Mouse (Mus musculus): Measurements from ENCODE around the gene Prr5. TPM values are rescaled to one million over a fixed set of nuclear protein-coding genes. Genes with fewer than 3 reads are reported as not detected.

Prr5 gene
- polyA plus RNA-seq, 1 experiment = 8.1 TPM

DNA sequence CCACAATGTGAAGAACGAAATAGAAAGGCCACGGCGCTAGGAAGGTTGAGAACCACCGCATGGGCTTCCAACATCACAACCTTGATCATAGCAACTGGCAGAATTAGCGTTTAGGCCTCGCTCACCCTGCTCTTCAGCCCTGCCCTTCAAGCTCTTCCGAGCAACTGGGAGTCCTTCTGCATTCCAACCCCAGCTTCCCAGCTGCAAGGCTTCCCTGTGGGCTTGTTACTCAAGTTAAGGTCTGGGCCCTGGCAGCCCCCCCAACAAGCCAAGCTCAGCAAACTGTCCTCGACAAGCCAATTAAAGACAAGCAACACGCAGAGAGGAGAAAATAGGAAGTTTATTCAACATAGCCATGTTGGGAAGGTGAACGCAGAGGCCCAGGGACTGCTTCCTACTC is 14.4 kb upstream of the Prr5 start:
- peak overlapping the region; percentile 9 for H3K4me3 ChIP-seq
- H3K79me2 ChIP-seq (ENCODE audit: control insufficient read depth, insufficient read depth) = no peaks in the 10 kb centered on the region
- H3K27me3 ChIP-seq (ENCODE audit: control insufficient read depth, insufficient read depth, insufficient read length) = no peaks in the 10 kb centered on the region
- H3ac ChIP-seq (ENCODE audit: control insufficient read depth, insufficient read length) = no peak overlapping the region
- TF ChIP-seq USF1 (IDR thresholded peaks at IDR 0.05; ENCODE audit: low read depth) (no peak), POLR2AphosphoS2 (IDR thresholded peaks at IDR 0.05; ENCODE audit: insufficient read length, low read depth) (no peak), CEBPB (IDR thresholded peaks at IDR 0.05; ENCODE audit: insufficient read depth, poor library complexity, severe bottlenecking) (no peak), SRF (IDR thresholded peaks at IDR 0.05; ENCODE audit: control insufficient read depth, insufficient read length, low read depth) (no peak), MAX (IDR thresholded peaks at IDR 0.05; ENCODE audit: low read depth) (no peak), TCF12 (IDR thresholded peaks at IDR 0.05; ENCODE audit: insufficient read depth, poor library complexity, severe bottlenecking) (no peak), MYOG (IDR thresholded peaks at IDR 0.05; ENCODE audit: control insufficient read depth in 1 of 3, insufficient read depth in 1 of 3, insufficient read length in 2 of 3, low read depth in 2 of 3) (no peak), POLR2A (IDR thresholded peaks at IDR 0.05; ENCODE audit: insufficient read length, low read depth) (no peak), TCF3 (IDR thresholded peaks at IDR 0.05; ENCODE audit: insufficient read length, low read depth) (no peak), MYOD1 (IDR thresholded peaks at IDR 0.05; ENCODE audit: control insufficient read depth in 1 of 3, insufficient read length in 2 of 3, low read depth in 2 of 3) (no peak), E2F4 (IDR thresholded peaks at IDR 0.05; ENCODE audit: insufficient read depth) (no peak)
- H3K4me2 ChIP-seq (ENCODE audit: low read depth) = peak overlapping the region; percentile 94
- no peaks in the 10 kb centered on the region for H3K36me3 ChIP-seq (ENCODE audit: control insufficient read depth, insufficient read depth)

DNA sequence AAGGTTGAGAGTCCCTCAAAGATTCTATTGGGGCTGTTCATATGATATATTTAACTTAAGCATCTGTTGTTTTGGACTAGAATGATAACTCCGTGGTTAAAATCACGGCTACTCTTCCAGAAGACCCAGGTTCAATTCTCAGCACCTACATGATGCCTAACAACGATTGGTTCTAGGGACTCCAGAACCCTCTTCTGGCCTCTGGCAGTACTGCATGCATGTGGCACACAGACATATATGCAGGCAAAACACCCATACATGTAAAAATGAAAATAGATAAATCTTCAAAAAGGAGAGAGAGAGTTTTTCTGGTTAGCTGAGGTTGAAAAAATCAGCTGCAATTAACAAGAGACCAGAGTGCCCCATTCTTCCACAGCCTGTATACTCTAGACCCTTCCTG is 12.7 kb upstream of the Prr5 start:
- H3K36me3 ChIP-seq (ENCODE audit: control insufficient read depth, insufficient read depth) = no peaks in the 10 kb centered on the region

DNA sequence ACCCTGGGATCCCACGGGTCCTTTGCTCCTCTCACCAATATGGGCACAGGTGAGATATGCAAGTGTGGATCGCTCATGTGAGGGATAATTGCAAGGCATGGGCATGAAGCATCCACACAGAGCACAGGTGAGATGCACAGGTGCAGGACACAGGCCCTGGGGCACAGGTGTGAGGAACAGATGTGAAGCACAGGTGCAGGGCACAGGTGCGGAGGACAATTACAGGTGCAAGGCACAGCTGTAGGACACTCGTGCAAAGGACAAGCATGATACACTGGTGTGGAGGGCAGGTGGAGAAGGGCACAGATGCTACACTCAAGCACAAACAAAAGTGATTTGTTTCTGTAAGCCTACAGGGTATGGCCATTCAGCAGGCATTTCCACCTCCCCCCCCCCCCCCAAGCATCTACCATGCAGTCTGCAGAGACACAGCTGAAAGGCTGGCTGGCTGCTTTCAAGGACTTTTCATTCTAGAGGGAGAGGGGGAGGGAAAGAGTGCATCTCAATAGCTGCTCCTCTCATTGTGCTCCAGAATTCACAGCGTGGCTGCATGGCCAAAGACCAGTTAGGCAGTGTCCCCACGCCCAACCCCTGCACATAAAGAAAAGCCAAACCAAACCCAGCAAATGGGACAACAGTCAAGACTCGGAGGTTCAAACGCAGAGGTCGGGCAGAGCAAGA is 11.9 kb upstream of the Prr5 start:
- Histone ChIP-seq H3K79me2 (ENCODE audit: control insufficient read depth, insufficient read depth) (no peaks in the 10 kb centered on the region), H3K27me3 (ENCODE audit: control insufficient read depth, insufficient read depth, insufficient read length) (no peaks in the 10 kb centered on the region), H3ac (ENCODE audit: control insufficient read depth, insufficient read length) (no peak overlapping the region), H3K4me3 (no peak overlapping the region), H3K4me2 (ENCODE audit: low read depth) (no peak overlapping the region), H3K36me3 (ENCODE audit: control insufficient read depth, insufficient read depth) (no peaks in the 10 kb centered on the region)
- TF ChIP-seq TCF3 (IDR thresholded peaks at IDR 0.05; ENCODE audit: insufficient read length, low read depth) (peak; percentile 31), TCF12 (IDR thresholded peaks at IDR 0.05; ENCODE audit: insufficient read depth, poor library complexity, severe bottlenecking) (no peak), SRF (IDR thresholded peaks at IDR 0.05; ENCODE audit: control insufficient read depth, insufficient read length, low read depth) (no peak), MYOG (IDR thresholded peaks at IDR 0.05; ENCODE audit: control insufficient read depth in 1 of 3, insufficient read depth in 1 of 3, insufficient read length in 2 of 3, low read depth in 2 of 3) (peak in 2 of 3 experiments; percentile 61 to 77), MAX (IDR thresholded peaks at IDR 0.05; ENCODE audit: low read depth) (no peak), CEBPB (IDR thresholded peaks at IDR 0.05; ENCODE audit: insufficient read depth, poor library complexity, severe bottlenecking) (no peak), MYOD1 (IDR thresholded peaks at IDR 0.05; ENCODE audit: control insufficient read depth in 1 of 3, insufficient read length in 2 of 3, low read depth in 2 of 3) (peak in 2 of 3 experiments; percentile 53 to 63), REST (IDR thresholded peaks at IDR 0.05; ENCODE audit: insufficient read depth, insufficient read length) (no peak), POLR2AphosphoS2 (IDR thresholded peaks at IDR 0.05; ENCODE audit: insufficient read length, low read depth) (no peak), POLR2A (IDR thresholded peaks at IDR 0.05; ENCODE audit: insufficient read length, low read depth) (no peak), E2F4 (IDR thresholded peaks at IDR 0.05; ENCODE audit: insufficient read depth) (no peak), USF1 (IDR thresholded peaks at IDR 0.05; ENCODE audit: low read depth) (no peak)

More for the DNA sequence above, 12.7 kb upstream of the Prr5 start:
- Histone ChIP-seq H3K4me2 (ENCODE audit: low read depth) (no peak overlapping the region), H3K27me3 (ENCODE audit: control insufficient read depth, insufficient read depth, insufficient read length) (no peaks in the 10 kb centered on the region), H3K79me2 (ENCODE audit: control insufficient read depth, insufficient read depth) (no peaks in the 10 kb centered on the region), H3K4me3 (no peak overlapping the region), H3ac (ENCODE audit: control insufficient read depth, insufficient read length) (no peak overlapping the region)
- TF ChIP-seq MYOG (IDR thresholded peaks at IDR 0.05; ENCODE audit: control insufficient read depth in 1 of 3, insufficient read depth in 1 of 3, insufficient read length in 2 of 3, low read depth in 2 of 3) = no peak
- no peak for TF ChIP-seq POLR2A (IDR thresholded peaks at IDR 0.05; ENCODE audit: insufficient read length, low read depth)
- no peak for TF ChIP-seq USF1 (IDR thresholded peaks at IDR 0.05; ENCODE audit: low read depth)
- TF ChIP-seq TCF3 (IDR thresholded peaks at IDR 0.05; ENCODE audit: insufficient read length, low read depth) = no peak
- TF ChIP-seq MAX (IDR thresholded peaks at IDR 0.05; ENCODE audit: low read depth) = no peak
- TF ChIP-seq E2F4 (IDR thresholded peaks at IDR 0.05; ENCODE audit: insufficient read depth) = no peak
- no peak for TF ChIP-seq CEBPB (IDR thresholded peaks at IDR 0.05; ENCODE audit: insufficient read depth, poor library complexity, severe bottlenecking)
- no peak for TF ChIP-seq SRF (IDR thresholded peaks at IDR 0.05; ENCODE audit: control insufficient read depth, insufficient read length, low read depth)
- TF ChIP-seq MYOD1 (IDR thresholded peaks at IDR 0.05; ENCODE audit: control insufficient read depth in 1 of 3, insufficient read length in 2 of 3, low read depth in 2 of 3) = no peak
- TF ChIP-seq POLR2AphosphoS2 (IDR thresholded peaks at IDR 0.05; ENCODE audit: insufficient read length, low read depth) = no peak
- no peak for TF ChIP-seq REST (IDR thresholded peaks at IDR 0.05; ENCODE audit: insufficient read depth, insufficient read length)
- no peak for TF ChIP-seq TCF12 (IDR thresholded peaks at IDR 0.05; ENCODE audit: insufficient read depth, poor library complexity, severe bottlenecking)

DNA sequence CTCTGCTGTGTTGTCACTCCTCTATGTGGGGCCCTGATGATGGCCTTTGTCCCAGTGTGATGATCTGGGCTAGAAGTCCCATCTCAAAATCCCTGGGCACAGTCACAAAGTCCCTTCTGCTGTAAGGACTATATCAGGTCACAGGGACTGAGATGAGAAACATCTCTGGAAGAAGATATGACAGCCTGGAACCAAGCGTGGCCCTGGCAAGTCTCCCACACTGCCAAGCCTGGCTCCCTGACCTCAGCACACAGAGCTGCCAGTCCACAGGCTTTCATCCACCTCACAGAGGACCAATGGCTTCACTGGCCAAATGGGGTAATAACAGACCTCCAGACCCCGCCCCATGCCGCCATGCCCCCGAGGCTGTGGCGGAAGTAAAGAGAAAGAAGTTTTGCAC is 10.8 kb upstream of the Prr5 start:
- no peaks in the 10 kb centered on the region for H3K36me3 ChIP-seq (ENCODE audit: control insufficient read depth, insufficient read depth)
- H3K4me2 ChIP-seq (ENCODE audit: low read depth) = no peak overlapping the region
- TF ChIP-seq MYOD1 (IDR thresholded peaks at IDR 0.05; ENCODE audit: control insufficient read depth in 1 of 3, insufficient read length in 2 of 3, low read depth in 2 of 3) = no peak
- TF ChIP-seq POLR2AphosphoS2 (IDR thresholded peaks at IDR 0.05; ENCODE audit: insufficient read length, low read depth) = no peak
- TF ChIP-seq MYOG (IDR thresholded peaks at IDR 0.05; ENCODE audit: control insufficient read depth in 1 of 3, insufficient read depth in 1 of 3, insufficient read length in 2 of 3, low read depth in 2 of 3) = no peak
- no peak for TF ChIP-seq CEBPB (IDR thresholded peaks at IDR 0.05; ENCODE audit: insufficient read depth, poor library complexity, severe bottlenecking)
- TF ChIP-seq POLR2A (IDR thresholded peaks at IDR 0.05; ENCODE audit: insufficient read length, low read depth) = no peak
- no peak for TF ChIP-seq REST (IDR thresholded peaks at IDR 0.05; ENCODE audit: insufficient read depth, insufficient read length)
- no peaks in the 10 kb centered on the region for H3K27me3 ChIP-seq (ENCODE audit: control insufficient read depth, insufficient read depth, insufficient read length)
- no peak overlapping the region for H3K4me3 ChIP-seq
- H3ac ChIP-seq (ENCODE audit: control insufficient read depth, insufficient read length) = no peak overlapping the region
- H3K79me2 ChIP-seq (ENCODE audit: control insufficient read depth, insufficient read depth) = no peaks in the 10 kb centered on the region
